ENCODE assay signal across 8 mouse cellular contexts in the genomic region with DNA sequence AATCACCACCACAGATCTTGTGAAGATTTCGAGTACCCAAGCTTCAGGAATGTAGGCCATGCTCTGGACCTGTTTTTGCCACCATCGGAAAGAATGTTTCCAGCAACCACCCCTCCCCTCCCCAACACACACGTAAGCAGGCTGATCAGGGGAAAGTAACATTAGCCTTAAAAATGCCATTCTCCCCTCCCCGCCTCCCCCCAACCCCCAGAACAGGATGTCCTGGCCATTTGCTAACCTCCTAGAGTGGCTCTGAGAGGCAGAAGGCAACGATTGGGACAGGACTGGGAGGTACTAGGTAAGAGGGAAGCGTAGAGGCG. TPM values are rescaled to one million over a fixed set of nuclear protein-coding genes. Genes with fewer than 3 reads are reported as not detected.
DNase-seq lines count a peak whose midpoint lies in the region; ATAC-seq and TF ChIP-seq lines count a peak whose summit lies in the region.

No protein-coding gene starts in this region.

- no peak for TF ChIP-seq POLR2A in CH12.LX (IDR thresholded peaks at IDR 0.05; ENCODE audit: low read depth, low read length)

- WGBS in heart, embryonic 11.5 days (ENCODE audit: insufficient replicate concordance), result 3% methylated on average over 7 of the region's 7 CpGs
- WGBS in forebrain, embryonic 14.5 days, result under 1% methylated on average over 7 of the region's 7 CpGs
- 5% methylated on average over 7 of the region's 7 CpGs for WGBS in liver, embryonic 15.5 days (ENCODE audit: insufficient replicate concordance)

- TF ChIP-seq EP300 in CH12.LX (IDR thresholded peaks at IDR 0.05; ENCODE audit: low read length), result peak; percentile 62

- ATAC-seq in heart, embryonic 11.5 days (replicated peaks; ENCODE audit: insufficient number of reproducible peaks, low FRiP score, low TSS enrichment), result no peak
- no peak for ATAC-seq in forebrain, embryonic 14.5 days
- ATAC-seq in liver, embryonic 15.5 days (ENCODE audit: insufficient read depth), result no peak

- in situ Hi-C loops in CH12.LX (cut with MboI; ENCODE audit: low pct_ligation_motif_present, low pct_unique_long_range_greater_than_20kb, low sequenced_read_pairs), result no loop called here

- no peaks in the 10 kb centered on the region for H3K36me3 ChIP-seq in heart, embryonic 11.5 days (ENCODE audit: control insufficient read depth, insufficient read depth, low read length)
- peaks cover 0 to 28% of the 10 kb centered on the region in 2 experiments for H3K36me3 ChIP-seq in CH12.LX (replicated peaks in 1 of 2; ENCODE audit: control insufficient read depth in 1 of 2, insufficient read depth in 1 of 2, low read length in 1 of 2)
- no peaks in the 10 kb centered on the region for H3K36me3 ChIP-seq in forebrain, embryonic 14.5 days (ENCODE audit: control insufficient read depth, insufficient read depth, low read length)
- no peaks in the 10 kb centered on the region for H3K36me3 ChIP-seq in liver, embryonic 15.5 days (replicated peaks)

- H3K27me3 ChIP-seq in heart, embryonic 11.5 days (ENCODE audit: control insufficient read depth, insufficient read depth, low read length), result peaks cover 16% of the 10 kb centered on the region; the same call in 1 of the 2 replicates
- H3K27me3 ChIP-seq in CH12.LX (replicated peaks), result no peaks in the 10 kb centered on the region
- H3K27me3 ChIP-seq in forebrain, embryonic 14.5 days (replicated peaks; ENCODE audit: control insufficient read depth, insufficient read depth, low read length), result peaks cover 14% of the 10 kb centered on the region
- peaks cover 40% of the 10 kb centered on the region for H3K27me3 ChIP-seq in liver, embryonic 15.5 days

- H3K9me3 ChIP-seq in heart, embryonic 11.5 days (replicated peaks; ENCODE audit: control insufficient read depth, low read length), result no peaks in the 10 kb centered on the region
- peaks cover 8% of the 10 kb centered on the region for H3K9me3 ChIP-seq in CH12.LX (replicated peaks; ENCODE audit: low read length)
- no peaks in the 10 kb centered on the region for H3K9me3 ChIP-seq in forebrain, embryonic 14.5 days (replicated peaks; ENCODE audit: control insufficient read depth, low read length)
- no peaks in the 10 kb centered on the region for H3K9me3 ChIP-seq in liver, embryonic 15.5 days (replicated peaks)

- no peaks in the 10 kb centered on the region for H3K79me2 ChIP-seq in CH12.LX (replicated peaks; ENCODE audit: control insufficient read depth, extremely low read depth, insufficient read depth, poor library complexity, severe bottlenecking)

- H3K4me3 ChIP-seq in heart, embryonic 11.5 days (ENCODE audit: low read depth, low read length), result peak overlapping the region; percentile 54
- H3K4me3 ChIP-seq in CH12.LX (replicated peaks in 1 of 3; ENCODE audit: low read depth in 2 of 3, low read length in 2 of 3, poor library complexity in 1 of 3), result peak overlapping the region; percentile 33 to 64 (median 34)
- peak overlapping the region; percentile 44 for H3K4me3 ChIP-seq in forebrain, embryonic 14.5 days (ENCODE audit: low read depth, low read length)
- peak overlapping the region; percentile 59 for H3K4me3 ChIP-seq in liver, embryonic 15.5 days (replicated peaks)

- H3K4me2 ChIP-seq in heart, embryonic 11.5 days, result peak overlapping the region; percentile 87
- peak overlapping the region; percentile 68 for H3K4me2 ChIP-seq in CH12.LX (ENCODE audit: insufficient read depth, low read depth, poor library complexity, severe bottlenecking)
- peak overlapping the region; percentile 99 for H3K4me2 ChIP-seq in forebrain, embryonic 14.5 days (ENCODE audit: low read length)
- H3K4me2 ChIP-seq in liver, embryonic 15.5 days, result peak overlapping the region; percentile 89

- no peak for TF ChIP-seq CTCF in CH12.LX (conservative IDR thresholded peaks at IDR 0.05 in 1 of 2, IDR thresholded peaks at IDR 0.05 in 1 of 2; ENCODE audit: low read depth in 2 of 2, low read length in 2 of 2)

- H3K27ac ChIP-seq in heart, embryonic 11.5 days (ENCODE audit: low read depth, low read length), result no peak overlapping the region
- H3K27ac ChIP-seq in CH12.LX (ENCODE audit: insufficient read depth, low read depth), result peak overlapping the region; percentile 49; the same call in 1 of the 2 replicates
- no peak overlapping the region for H3K27ac ChIP-seq in forebrain, embryonic 14.5 days (ENCODE audit: low read depth, low read length)
- no peak overlapping the region for H3K27ac ChIP-seq in liver, embryonic 15.5 days (replicated peaks)

- H3K9ac ChIP-seq in heart, embryonic 11.5 days (ENCODE audit: low read depth, low read length), result no peak overlapping the region
- peak overlapping the region; percentile 44; the same call in 1 of the 2 replicates for H3K9ac ChIP-seq in CH12.LX (ENCODE audit: insufficient read depth, low read depth)
- H3K9ac ChIP-seq in forebrain, embryonic 14.5 days (ENCODE audit: low read length), result 0 out of 2 replicates have a peak overlapping the region, but pooled peaks have one; percentile 45
- no peak overlapping the region for H3K9ac ChIP-seq in liver, embryonic 15.5 days

- TF ChIP-seq RAD21 in CH12.LX (IDR thresholded peaks at IDR 0.05; ENCODE audit: low read depth, low read length), result no peak

- dilution Hi-C loops in CH12.LX (cut with MboI; ENCODE audit: extremely low pct_ligation_motif_present, extremely low pct_unique_long_range_greater_than_20kb, low sequenced_read_pairs), result no loop called here

- H3K4me1 ChIP-seq in heart, embryonic 11.5 days (ENCODE audit: control insufficient read depth, insufficient read depth, low read length), result peaks cover 17% of the 10 kb centered on the region
- H3K4me1 ChIP-seq in CH12.LX (ENCODE audit: control insufficient read depth in 1 of 2, insufficient read depth in 2 of 2), result peaks cover 8 to 33% of the 10 kb centered on the region in 2 experiments
- peaks cover 5% of the 10 kb centered on the region; the same call in 1 of the 2 replicates for H3K4me1 ChIP-seq in forebrain, embryonic 14.5 days (ENCODE audit: control insufficient read depth, insufficient read depth, low read length)
- H3K4me1 ChIP-seq in liver, embryonic 15.5 days (replicated peaks), result peaks cover 15% of the 10 kb centered on the region

- no peak for DNase-seq in heart, adult 9 months (ENCODE audit: low spot score in 2 of 2)
- DNase-seq in CH12.LX (ENCODE audit: extremely low read depth), result no peak
- DNase-seq in forebrain, embryonic 14.5 days (ENCODE audit: low spot score), result no peak
- DNase-seq in ovary, postnatal 14 days (ENCODE audit: low spot score), result no peak
- no peak for DNase-seq in layer of hippocampus, adult 18-20 months (ENCODE audit: low spot score in 2 of 2)
- no peak for DNase-seq in gastrocnemius, adult 8-10 months (ENCODE audit: low spot score in 2 of 2)

TF ChIP-seq in CH12.LX, 34 proteins besides CTCF, POLR2A, EP300 and RAD21:
- 0 out of 2 replicates have a peak, but pooled peaks have one; percentile 36 for TF ChIP-seq TCF12 (IDR thresholded peaks at IDR 0.05; ENCODE audit: low read depth, low read length)
- no peak for TF ChIP-seq JUN (IDR thresholded peaks at IDR 0.05; ENCODE audit: insufficient read depth, low read depth, low read length)
- TF ChIP-seq USF1 (IDR thresholded peaks at IDR 0.05; ENCODE audit: low read depth, low read length), result no peak
- TF ChIP-seq ZMIZ1 (IDR thresholded peaks at IDR 0.05; ENCODE audit: low read depth, low read length), result no peak
- no peak for TF ChIP-seq NRF1 (IDR thresholded peaks at IDR 0.05; ENCODE audit: low read depth, low read length)
- TF ChIP-seq ZKSCAN1 (IDR thresholded peaks at IDR 0.05; ENCODE audit: borderline replicate concordance, low read depth, low read length), result no peak
- 0 out of 2 replicates have a peak, but pooled peaks have one; percentile 57 for TF ChIP-seq NELFE (IDR thresholded peaks at IDR 0.05; ENCODE audit: low read depth, low read length)
- peak; percentile 18; the same call in 1 of the 2 replicates for TF ChIP-seq ETS1 (conservative IDR thresholded peaks at IDR 0.05; ENCODE audit: low read depth, low read length)
- TF ChIP-seq MAX (IDR thresholded peaks at IDR 0.05; ENCODE audit: low read length), result peak; percentile 45; the same call in 1 of the 2 replicates
- no peak for TF ChIP-seq USF2 (conservative IDR thresholded peaks at IDR 0.05; ENCODE audit: low read depth, low read length)
- TF ChIP-seq ZC3H11A (IDR thresholded peaks at IDR 0.05; ENCODE audit: low read depth, low read length), result no peak
- TF ChIP-seq MYC (IDR thresholded peaks at IDR 0.05; ENCODE audit: low read depth, low read length), result no peak
- no peak for TF ChIP-seq MXI1 (IDR thresholded peaks at IDR 0.05; ENCODE audit: low read depth, low read length)
- TF ChIP-seq MAZ (IDR thresholded peaks at IDR 0.05; ENCODE audit: low read depth, low read length), result peak; percentile 89; the same call in 1 of the 2 replicates
- no peak for TF ChIP-seq TBP (conservative IDR thresholded peaks at IDR 0.05; ENCODE audit: low read depth, low read length)
- peak; percentile 32; the same call in 1 of the 2 replicates for TF ChIP-seq CHD2 (IDR thresholded peaks at IDR 0.05; ENCODE audit: low read length)
- TF ChIP-seq KAT2A (IDR thresholded peaks at IDR 0.05; ENCODE audit: insufficient replicate concordance, low read length), result no peak
- TF ChIP-seq GABPA (IDR thresholded peaks at IDR 0.05; ENCODE audit: insufficient replicate concordance, low read depth, low read length), result no peak
- TF ChIP-seq SIN3A (IDR thresholded peaks at IDR 0.05; ENCODE audit: low read length), result no peak

RNA-seq across cellular contexts. Expression of gene Gpr157, which starts 0.4 kb away (rescaled TPM):
- 1.3 and 1.5 TPM in 2 replicates for polyA plus RNA-seq in heart, embryonic 11.5 days (2014; fragmentation: Nextera tagmentation; extraction: Ambion mirVana)
- total RNA-seq in CH12.LX (2012; rRNA removed), result 1.3 and 2.8 TPM in 2 replicates
- total RNA-seq in CH12.LX (2014; rRNA removed), result 2.3 and 2.6 TPM in 2 replicates
- polyA plus RNA-seq in CH12.LX (2012; ENCODE audit: insufficient read length, low read depth), result 3.1 and 3.5 TPM in 2 replicates
- 0.05 and 0.06 TPM in 2 replicates for polyA plus RNA-seq in forebrain, embryonic 14.5 days (2014; fragmentation: Nextera tagmentation; extraction: Ambion mirVana)
- polyA plus RNA-seq in liver, embryonic 15.5 days (2015; fragmentation: Nextera tagmentation; extraction: Ambion mirVana), result 0.31 and 0.44 TPM in 2 replicates
- total RNA-seq in layer of hippocampus, adult 18-20 months (2021), result 1 to 10 TPM; 1.2 to 1.5 TPM
- 10 to 100 TPM; 32.3 to 43.2 (median 36.3) TPM for total RNA-seq in gastrocnemius, adult 8-10 months (2022)

RNA-seq across cellular contexts. Expression of gene Slc2a5, which starts 32.3 kb away (rescaled TPM):
- 0.79 and 1.3 TPM in 2 replicates for polyA plus RNA-seq in heart, embryonic 11.5 days (2014; fragmentation: Nextera tagmentation; extraction: Ambion mirVana)
- 0.38 and 1.4 TPM in 2 replicates for total RNA-seq in CH12.LX (2012; rRNA removed)
- total RNA-seq in CH12.LX (2014; rRNA removed), result 0.70 and 0.81 TPM in 2 replicates
- polyA plus RNA-seq in CH12.LX (2012; ENCODE audit: insufficient read length, low read depth), result 1.1 and 1.5 TPM in 2 replicates
- polyA plus RNA-seq in forebrain, embryonic 14.5 days (2014; fragmentation: Nextera tagmentation; extraction: Ambion mirVana), result 2.3 and 3.2 TPM in 2 replicates
- polyA plus RNA-seq in liver, embryonic 15.5 days (2015; fragmentation: Nextera tagmentation; extraction: Ambion mirVana), result 0.21 and 0.30 TPM in 2 replicates
- total RNA-seq in layer of hippocampus, adult 18-20 months (2021), result 1 to 10 TPM; 4.9 to 6.0 TPM
- total RNA-seq in gastrocnemius, adult 8-10 months (2022), result not detected

Comparison
In these comparisons a context has a peak if more than half of its experiments do, and no peak if none do; other contexts are left out.
1. H3K9ac ChIP-seq: peak in CH12.LX (single experiment) and forebrain, embryonic 14.5 days (single experiment); none in heart, embryonic 11.5 days (single experiment) and liver, embryonic 15.5 days (single experiment).
2. Peak in every context shown above with its lines, with median percentiles within 50 percentile points of each other: H3K4me2 ChIP-seq and H3K4me3 ChIP-seq.